In genomic region chr12:85181475-85182344, GRCm38 (mm10) we compare ENCODE assay signal across 12 mouse cellular contexts. TPM values are rescaled to one million over a fixed set of nuclear protein-coding genes. Genes with fewer than 3 reads are reported as not detected.
DNase-seq lines count a peak whose midpoint lies in the region; ATAC-seq and TF ChIP-seq lines count a peak whose summit lies in the region.
"Had no signal": no experiment of that assay in that cellular context is flagged by ENCODE, and none has a peak within 500 bp of the region (broad histone marks: within the 10 kb centered on the region; RNA-seq: fewer than 3 reads in every experiment).

No protein-coding gene starts in this region.

- H3K4me2 ChIP-seq in heart, embryonic 16.5 days (ENCODE audit: low read depth, low read length) = 0 out of 2 replicates have a peak overlapping the region, but pooled peaks have one; percentile 11
- peak overlapping the region; percentile 24; the same call in 1 of the 2 replicates for H3K4me2 ChIP-seq in embryonic facial prominence, embryonic 15.5 days (replicated peaks)
- no peak overlapping the region for H3K4me2 ChIP-seq in limb, embryonic 15.5 days

- no peaks in the 10 kb centered on the region for H3K9me3 ChIP-seq in heart, embryonic 16.5 days (replicated peaks; ENCODE audit: control insufficient read depth, low read length)
- no peaks in the 10 kb centered on the region for H3K9me3 ChIP-seq in embryonic facial prominence, embryonic 15.5 days (replicated peaks)
- no peaks in the 10 kb centered on the region for H3K9me3 ChIP-seq in limb, embryonic 15.5 days
- H3K9me3 ChIP-seq: megakaryocyte, embryonic 14.5 days had no signal

- H3K36me3 ChIP-seq in heart, embryonic 16.5 days (ENCODE audit: control insufficient read depth, insufficient read depth) = no peaks in the 10 kb centered on the region
- H3K36me3 ChIP-seq in heart, adult 2 months (ENCODE audit: control insufficient read depth, insufficient read depth, low read length) = no peaks in the 10 kb centered on the region
- H3K36me3 ChIP-seq in embryonic facial prominence, embryonic 15.5 days = no peaks in the 10 kb centered on the region
- no peaks in the 10 kb centered on the region for H3K36me3 ChIP-seq in limb, embryonic 15.5 days

- 0 out of 2 replicates have a peak, but pooled peaks have one; percentile 19 for ATAC-seq in heart, embryonic 16.5 days (replicated peaks; ENCODE audit: extremely low read depth, insufficient read depth, low FRiP score)
- no peak for ATAC-seq in embryonic facial prominence, embryonic 15.5 days (ENCODE audit: insufficient number of reproducible peaks, low FRiP score, low TSS enrichment, low read depth)
- ATAC-seq in limb, embryonic 15.5 days (ENCODE audit: insufficient number of reproducible peaks, low FRiP score, low TSS enrichment, low read depth) = peak; percentile 45
- ATAC-seq: activated CD4-positive, CD25-positive, alpha-beta regulatory T cell, adult 4 months had no signal

- TF ChIP-seq EP300 in heart, adult 2 months (IDR thresholded peaks at IDR 0.05; ENCODE audit: insufficient read depth, low read depth, low read length) = no peak

- 20% methylated on average over 17 of the region's 17 CpGs for WGBS in heart, embryonic 16.5 days
- 35% methylated on average over 16 of the region's 17 CpGs for WGBS in heart, adult 2 months
- 12% methylated on average over 17 of the region's 17 CpGs for WGBS in embryonic facial prominence, embryonic 15.5 days
- WGBS in limb, embryonic 15.5 days = 16% methylated on average over 17 of the region's 17 CpGs

- no peaks in the 10 kb centered on the region for H3K79me2 ChIP-seq in heart, adult 2 months (replicated peaks; ENCODE audit: control insufficient read depth, insufficient read depth, low read length)

- DNase-seq in heart, adult 2 months = no peak
- DNase-seq in brain, embryonic 14.5 days (ENCODE audit: low read depth) = peak; percentile 60
- DNase-seq in adipocyte (ENCODE audit: low spot score) = no peak
- DNase-seq in cerebellum, postnatal 36 days = no peak
- DNase-seq in spleen, postnatal 36 days (ENCODE audit: low spot score in 2 of 2) = no peak
- DNase-seq: cerebellum, adult 11 months; kidney, adult 11 months had no signal

- peaks cover 22% of the 10 kb centered on the region for H3K4me1 ChIP-seq in heart, embryonic 16.5 days (ENCODE audit: control insufficient read depth, insufficient read depth, low read length)
- H3K4me1 ChIP-seq in heart, adult 2 months (ENCODE audit: control insufficient read depth, insufficient read depth, low read length) = peaks cover 7% of the 10 kb centered on the region
- H3K4me1 ChIP-seq in embryonic facial prominence, embryonic 15.5 days = peaks cover 35% of the 10 kb centered on the region
- peaks cover 31% of the 10 kb centered on the region for H3K4me1 ChIP-seq in limb, embryonic 15.5 days

- intact Hi-C loops in heart, adult 2 months (cut with DNase I) = no loop called here

- TF ChIP-seq POLR2A in heart, adult 2 months (IDR thresholded peaks at IDR 0.05; ENCODE audit: insufficient read depth, low read depth, low read length) = no peak
- no peak for TF ChIP-seq POLR2A in brain, embryonic 14.5 days (IDR thresholded peaks at IDR 0.05; ENCODE audit: borderline replicate concordance, extremely low read depth, insufficient read depth, insufficient read length, poor library complexity, severe bottlenecking)

- H3K27ac ChIP-seq in heart, embryonic 16.5 days (ENCODE audit: low read length) = no peak overlapping the region
- no peak overlapping the region for H3K27ac ChIP-seq in heart, adult 2 months
- H3K27ac ChIP-seq in embryonic facial prominence, embryonic 15.5 days (replicated peaks) = peak overlapping the region; percentile 22; the same call in 1 of the 2 replicates
- H3K27ac ChIP-seq in limb, embryonic 15.5 days = no peak overlapping the region

- H3K4me3 ChIP-seq in heart, embryonic 16.5 days (ENCODE audit: low read length) = no peak overlapping the region
- no peak overlapping the region for H3K4me3 ChIP-seq in heart, adult 2 months
- no peak overlapping the region for H3K4me3 ChIP-seq in embryonic facial prominence, embryonic 15.5 days (replicated peaks)
- H3K4me3 ChIP-seq in limb, embryonic 15.5 days = no peak overlapping the region
- H3K4me3 ChIP-seq: megakaryocyte, embryonic 14.5 days had no signal

- H3K9ac ChIP-seq in heart, embryonic 16.5 days (ENCODE audit: low read length) = no peak overlapping the region
- H3K9ac ChIP-seq in heart, adult 2 months (ENCODE audit: low read depth, low read length) = no peak overlapping the region
- H3K9ac ChIP-seq in embryonic facial prominence, embryonic 15.5 days = no peak overlapping the region
- H3K9ac ChIP-seq in limb, embryonic 15.5 days = no peak overlapping the region

- TF ChIP-seq CTCF in heart, adult 2 months (IDR thresholded peaks at IDR 0.05) = no peak
- no peak for TF ChIP-seq CTCF in brain, embryonic 14.5 days (IDR thresholded peaks at IDR 0.05; ENCODE audit: borderline replicate concordance, extremely low read depth, insufficient read depth, insufficient read length)

- 0 out of 2 replicates have a peak, but pooled peaks cover 8% of the 10 kb centered on the region for H3K27me3 ChIP-seq in heart, embryonic 16.5 days (ENCODE audit: control insufficient read depth, insufficient read depth, low read length)
- no peaks in the 10 kb centered on the region for H3K27me3 ChIP-seq in heart, adult 2 months (ENCODE audit: control insufficient read depth, insufficient read depth, low read length)
- H3K27me3 ChIP-seq in embryonic facial prominence, embryonic 15.5 days = peaks cover 4% of the 10 kb centered on the region; the same call in 1 of the 2 replicates
- H3K27me3 ChIP-seq in limb, embryonic 15.5 days = peaks cover 16% of the 10 kb centered on the region; the same call in 1 of the 2 replicates

RNA-seq across cellular contexts. Expression of gene Pgf, which starts 4.1 kb away (rescaled TPM):
- polyA plus RNA-seq in heart, embryonic 16.5 days (2015; fragmentation: Nextera tagmentation; extraction: Ambion mirVana) = 8.2 and 9.2 TPM in 2 replicates
- 1 to 10 TPM; 5.4 to 5.7 TPM for total RNA-seq in heart, adult 2 months (2021)
- polyA plus RNA-seq in heart, adult 2 months (2012; rRNA removed) = 4.3 and 4.6 TPM in 2 replicates
- 5.0 and 5.7 TPM in 2 replicates for polyA plus RNA-seq in brain, embryonic 14.5 days (2012; rRNA removed)
- polyA plus RNA-seq in embryonic facial prominence, embryonic 15.5 days (2015; fragmentation: Nextera tagmentation; extraction: Ambion mirVana) = 15.3 and 15.9 TPM in 2 replicates
- 15.5 and 18.4 TPM in 2 replicates for polyA plus RNA-seq in limb, embryonic 15.5 days (2015; fragmentation: Nextera tagmentation; extraction: Ambion mirVana)
- polyA plus RNA-seq: activated CD4-positive, CD25-positive, alpha-beta regulatory T cell, adult 4 months had no signal

RNA-seq across cellular contexts. Expression of gene Rps6kl1, which starts 30.6 kb away (rescaled TPM):
- 1.6 and 2.5 TPM in 2 replicates for polyA plus RNA-seq in heart, embryonic 16.5 days (2015; fragmentation: Nextera tagmentation; extraction: Ambion mirVana)
- 1 to 10 TPM; 2.3 to 2.4 TPM for total RNA-seq in heart, adult 2 months (2021)
- polyA plus RNA-seq in heart, adult 2 months (2012; rRNA removed) = 3.4 and 5.1 TPM in 2 replicates
- 26.9 and 28.2 TPM in 2 replicates for polyA plus RNA-seq in brain, embryonic 14.5 days (2012; rRNA removed)
- 0.69 and 1.1 TPM in 2 replicates for polyA plus RNA-seq in embryonic facial prominence, embryonic 15.5 days (2015; fragmentation: Nextera tagmentation; extraction: Ambion mirVana)
- 0.53 and 0.88 TPM in 2 replicates for polyA plus RNA-seq in limb, embryonic 15.5 days (2015; fragmentation: Nextera tagmentation; extraction: Ambion mirVana)

RNA-seq across cellular contexts. Expression of gene Eif2b2, which starts 37.6 kb away (rescaled TPM):
- 57.6 and 68.6 TPM in 2 replicates for polyA plus RNA-seq in heart, embryonic 16.5 days (2015; fragmentation: Nextera tagmentation; extraction: Ambion mirVana)
- 10 to 100 TPM; 40.3 to 45.8 TPM for total RNA-seq in heart, adult 2 months (2021)
- polyA plus RNA-seq in heart, adult 2 months (2012; rRNA removed) = 60.2 and 63.1 TPM in 2 replicates
- polyA plus RNA-seq in brain, embryonic 14.5 days (2012; rRNA removed) = 118 and 154 TPM in 2 replicates
- polyA plus RNA-seq in embryonic facial prominence, embryonic 15.5 days (2015; fragmentation: Nextera tagmentation; extraction: Ambion mirVana) = 91.1 and 94.6 TPM in 2 replicates
- 79.4 and 83.8 TPM in 2 replicates for polyA plus RNA-seq in limb, embryonic 15.5 days (2015; fragmentation: Nextera tagmentation; extraction: Ambion mirVana)
